Mouse (Mus musculus) frontal cortex, postnatal 14 days (tissue): ENCODE measurements around the gene Gpr158.
"Not testable (repeated sequence)": the region's sequence is repeated elsewhere in the genome, so short reads cannot be mapped to it uniquely, and the experiment has no call there.

Source experiments
- DNase-seq, 2 experiments: peaks; one replicate each; pipeline ENCODE4 v3.0.0; 2022; ENCODE audit warnings: low spot score in 2 of 2

Gpr158 gene

DNA sequence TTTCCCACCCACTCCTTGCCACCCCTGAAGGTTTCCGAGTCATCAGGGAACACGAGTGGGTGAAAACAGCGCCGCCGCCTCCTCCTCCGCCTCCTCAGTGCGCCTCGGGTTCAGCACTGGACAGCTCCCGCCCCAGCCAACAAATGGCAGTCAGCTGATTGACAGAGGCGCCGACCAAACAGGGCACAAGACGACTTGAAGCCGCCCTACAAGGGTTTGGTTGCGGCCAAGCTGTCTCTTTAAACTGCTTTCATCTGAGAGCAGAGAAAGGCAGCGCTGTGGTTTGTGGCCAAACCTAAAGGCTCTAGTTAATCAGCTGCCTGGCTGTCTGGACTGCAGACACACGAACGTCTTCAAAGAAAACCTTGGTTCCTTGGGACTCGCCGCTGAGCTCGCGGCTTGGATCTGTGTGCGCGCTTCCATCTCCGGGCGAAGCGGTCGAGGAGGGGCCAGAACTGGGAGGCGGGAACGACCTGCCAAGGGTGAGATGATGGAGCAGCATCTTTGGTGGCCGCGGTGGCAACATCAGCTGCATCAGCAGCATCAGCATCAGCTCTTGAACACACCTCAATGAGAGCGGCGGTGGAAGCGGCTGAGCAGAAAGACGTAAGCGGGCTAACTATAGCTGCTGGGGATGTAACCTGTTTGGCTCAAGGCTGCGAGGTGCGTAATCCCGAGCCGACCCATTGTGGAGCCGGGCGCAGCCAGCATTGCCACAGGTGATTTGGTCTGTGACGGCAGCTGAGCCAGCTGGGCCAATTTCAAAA is at the start of gene Gpr158:
Gene Gpr158, plus strand, starts transcription at position 198 of the 767 bp plus-strand sequence.
- DNase-seq: peak; percentile 85 to 87

DNA sequence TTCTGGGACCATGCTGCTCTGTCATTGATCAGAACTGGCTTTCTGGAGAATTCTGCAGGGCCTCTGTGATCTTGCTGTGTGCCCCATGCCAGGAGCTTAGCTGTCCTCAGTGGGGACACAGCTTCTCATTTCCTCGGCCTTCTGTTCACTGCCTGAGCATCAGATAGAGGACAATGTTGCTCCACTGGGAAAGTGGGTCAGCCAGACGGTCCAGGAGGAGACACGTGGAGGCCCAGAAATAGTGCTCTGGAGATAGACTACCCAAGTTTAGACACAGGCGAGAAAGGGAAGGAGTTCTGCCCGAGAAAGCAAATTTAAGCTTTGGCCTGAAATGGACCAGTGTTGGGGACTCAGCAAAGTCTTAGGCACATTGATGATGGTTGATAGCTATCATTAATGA is 23.5 kb upstream of the Gpr158 start:
- DNase-seq: peak in 1 of 2 experiments; percentile 12

DNA sequence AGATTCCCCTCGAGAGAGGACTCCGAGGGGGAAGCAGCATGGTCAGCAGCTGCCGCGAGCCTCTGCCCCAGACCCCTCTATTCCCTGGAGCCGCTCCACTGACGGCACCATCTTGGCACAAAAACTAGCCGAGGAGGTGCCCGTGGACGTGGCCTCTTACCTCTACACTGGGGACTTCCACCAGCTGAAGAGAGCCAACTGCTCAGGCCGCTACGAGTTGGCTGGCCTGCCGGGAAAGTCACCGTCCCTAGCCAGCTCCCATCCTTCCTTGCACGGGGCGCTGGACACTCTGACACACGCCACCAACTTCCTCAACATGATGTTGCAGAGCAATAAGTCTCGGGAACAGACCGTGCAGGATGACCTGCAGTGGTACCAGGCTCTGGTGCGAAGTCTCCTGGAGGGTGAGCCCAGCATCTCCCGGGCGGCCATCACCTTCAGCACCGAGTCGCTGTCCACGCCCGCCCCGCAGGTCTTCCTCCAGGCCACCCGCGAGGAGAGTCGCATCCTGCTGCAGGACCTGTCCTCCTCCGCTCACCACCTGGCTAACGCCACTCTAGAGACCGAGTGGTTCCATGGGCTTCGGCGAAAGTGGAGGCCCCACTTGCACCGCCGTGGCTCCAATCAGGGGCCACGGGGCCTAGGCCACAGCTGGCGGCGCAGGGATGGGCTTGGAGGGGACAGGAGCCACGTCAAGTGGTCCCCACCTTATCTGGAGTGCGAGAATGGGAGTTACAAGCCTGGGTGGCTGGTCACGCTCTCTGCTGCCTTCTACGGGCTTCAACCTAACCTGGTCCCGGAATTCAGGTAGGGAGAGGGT is 1.2 kb downstream of the Gpr158 start:
- peak in 1 of 2 experiments; percentile 12 for DNase-seq

DNA sequence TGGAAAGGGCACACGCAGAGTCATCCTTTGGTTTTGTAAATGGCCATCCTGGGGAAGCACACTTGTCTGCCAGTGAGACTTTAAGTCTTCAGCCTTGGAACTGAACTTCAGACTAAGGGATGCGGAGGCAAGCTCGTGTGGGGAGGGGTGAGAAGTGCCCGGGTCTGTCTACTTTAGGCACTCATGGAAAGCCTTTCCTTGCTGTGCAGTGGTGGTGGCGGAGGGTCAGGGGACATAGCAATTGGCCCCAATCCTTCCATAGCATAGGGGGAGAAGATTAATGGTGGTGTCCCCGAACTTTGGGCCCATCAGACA is 1.8 kb downstream of the Gpr158 start:
- no peak for DNase-seq

DNA sequence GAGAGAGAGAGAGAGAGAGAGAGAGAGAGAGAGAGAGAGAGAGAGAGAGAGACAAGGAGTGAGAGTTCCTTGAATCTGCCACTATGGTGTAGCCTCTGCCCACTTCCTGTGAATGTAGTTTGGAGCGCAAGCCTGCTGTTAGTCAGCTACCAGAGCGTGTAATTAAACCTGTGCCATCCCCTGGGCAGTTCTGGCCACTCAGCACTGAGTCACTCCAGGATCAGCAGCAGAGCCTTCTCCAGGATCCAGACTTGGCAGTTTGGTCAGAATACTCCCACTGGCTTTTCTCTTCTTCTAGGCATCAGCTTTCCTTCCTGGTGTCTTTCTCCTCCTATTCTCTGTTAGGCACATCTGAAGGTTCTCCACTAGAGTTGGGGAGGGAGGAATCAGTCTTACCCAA is 2.2 kb downstream of the Gpr158 start:
- DNase-seq: peak in 1 of 2 experiments; percentile 10

GRCm38 (mm10) chr2:21379516-21379915 is 12.2 kb downstream of the Gpr158 start:
- DNase-seq: no peak

DNA sequence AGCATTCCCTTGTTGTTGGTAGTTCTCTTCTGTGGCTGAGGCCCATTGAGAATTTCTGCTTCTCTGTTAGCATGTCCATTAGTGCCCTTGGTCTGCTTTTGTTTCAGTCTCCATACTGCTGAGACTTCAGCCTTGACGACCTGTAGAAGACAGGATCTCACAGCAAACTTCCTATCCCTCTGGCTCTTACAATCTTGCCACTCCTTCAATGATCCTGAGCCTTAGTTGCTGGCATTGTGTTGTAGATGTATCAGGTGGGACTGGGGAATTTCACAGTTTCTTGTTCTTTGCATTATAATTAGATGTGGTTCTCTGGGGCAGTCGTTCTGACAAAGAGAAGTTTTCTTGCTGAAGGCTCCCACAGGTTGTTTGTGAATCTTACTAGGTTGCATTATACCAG is 25.4 kb downstream of the Gpr158 start:
- no peak for DNase-seq

DNA sequence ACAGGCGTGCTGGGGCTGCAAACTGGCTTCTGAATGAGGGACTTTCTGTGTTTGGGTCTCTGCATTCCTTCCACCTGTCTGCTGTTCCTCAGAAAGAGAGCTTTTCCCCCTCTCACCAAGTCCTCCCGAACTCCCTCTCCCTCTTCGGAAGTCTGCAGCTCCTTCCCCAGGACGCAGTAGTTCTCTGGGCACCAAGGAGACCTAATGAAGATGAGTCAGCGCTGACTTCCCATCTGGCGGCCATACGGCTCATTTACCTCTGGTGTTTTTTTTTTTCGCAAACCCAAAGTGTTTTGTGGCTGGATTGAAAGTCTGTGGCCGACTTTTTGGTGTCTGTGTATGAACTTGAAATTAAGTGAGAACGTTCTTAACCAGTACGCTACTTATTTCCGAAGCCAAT is 30.0 kb downstream of the Gpr158 start:
- DNase-seq: no peak

GRCm38 (mm10) chr2:21399657-21400056 is 32.3 kb downstream of the Gpr158 start:
- DNase-seq: no peak

DNA sequence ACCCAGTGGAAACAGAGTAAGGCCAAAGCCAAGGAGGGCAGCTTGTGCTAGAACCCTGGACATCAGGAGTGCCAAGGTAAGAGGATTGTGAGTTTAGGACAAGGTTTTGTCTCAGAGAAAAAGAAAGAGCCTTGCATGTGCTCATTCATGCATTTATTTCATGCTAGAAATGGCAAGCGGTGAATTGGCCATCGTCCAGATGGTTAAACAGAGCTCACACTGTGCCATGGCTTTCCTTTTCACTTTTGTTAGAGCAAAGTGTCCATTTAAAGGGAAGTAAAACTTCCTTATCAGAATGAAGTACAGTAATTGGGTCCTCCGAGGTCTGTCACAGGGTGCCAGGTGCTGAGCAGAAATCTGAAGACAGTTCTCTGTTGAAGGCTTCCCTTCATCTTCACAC is 38.3 kb downstream of the Gpr158 start:
- DNase-seq: no peak

- no peak for DNase-seq
Observed at GRCm38 (mm10) chr2:21407443-21407985, 40.2 kb downstream of the Gpr158 start.

GRCm38 (mm10) chr2:21408821-21409220 is 41.5 kb downstream of the Gpr158 start:
- no peak for DNase-seq

GRCm38 (mm10) chr2:21430288-21430687 is 62.9 kb downstream of the Gpr158 start:
- DNase-seq: no peak

DNA sequence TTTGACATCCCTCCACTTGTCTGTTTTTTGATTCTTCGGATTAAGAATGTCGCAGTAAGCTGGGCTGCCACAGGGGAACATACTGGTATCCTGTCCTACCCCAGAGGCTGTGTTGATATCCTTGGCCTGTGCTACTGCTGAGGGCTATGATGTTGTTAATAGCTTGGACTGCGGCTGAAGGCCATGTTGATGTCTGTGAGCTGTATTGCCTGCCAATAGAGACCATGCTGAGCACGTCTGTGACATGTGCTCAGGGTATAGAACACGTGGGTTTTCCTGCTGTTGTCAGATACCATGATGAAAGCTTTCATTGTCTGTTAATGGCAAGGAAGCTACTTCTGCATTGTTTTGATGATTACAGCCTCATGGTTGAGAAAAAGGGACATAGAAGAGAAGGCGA is 63.8 kb downstream of the Gpr158 start:
- no peak for DNase-seq

- DNase-seq: no peak
Observed at GRCm38 (mm10) chr2:21439626-21440025, 72.3 kb downstream of the Gpr158 start.

GRCm38 (mm10) chr2:21460606-21461005 is 93.3 kb downstream of the Gpr158 start:
- DNase-seq: not testable (repeated sequence)

- DNase-seq: no peak
Observed at GRCm38 (mm10) chr2:21474957-21475356, 107.6 kb downstream of the Gpr158 start.

GRCm38 (mm10) chr2:21496881-21497280 is 129.5 kb downstream of the Gpr158 start:
- DNase-seq: no peak

DNA sequence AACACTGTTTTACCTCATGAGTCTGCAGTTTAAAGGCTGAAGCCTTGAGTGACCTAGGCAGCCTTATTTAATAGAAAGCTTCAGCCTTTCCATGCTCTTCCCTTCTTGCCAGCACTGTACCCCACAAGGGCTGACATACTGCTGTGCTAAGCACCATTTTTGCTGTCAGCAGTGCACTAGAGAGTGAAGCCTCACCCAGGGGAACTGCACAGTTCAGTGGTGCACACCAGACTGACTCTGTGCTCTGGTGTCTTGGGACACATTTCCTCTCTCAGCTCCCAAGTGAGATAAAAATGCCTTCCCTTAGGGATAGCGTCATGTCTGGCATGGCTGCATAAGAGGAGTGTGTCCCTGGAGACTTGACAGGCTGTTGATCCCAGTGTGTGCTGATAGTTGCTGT is 130.6 kb downstream of the Gpr158 start:
- DNase-seq: no peak

DNA sequence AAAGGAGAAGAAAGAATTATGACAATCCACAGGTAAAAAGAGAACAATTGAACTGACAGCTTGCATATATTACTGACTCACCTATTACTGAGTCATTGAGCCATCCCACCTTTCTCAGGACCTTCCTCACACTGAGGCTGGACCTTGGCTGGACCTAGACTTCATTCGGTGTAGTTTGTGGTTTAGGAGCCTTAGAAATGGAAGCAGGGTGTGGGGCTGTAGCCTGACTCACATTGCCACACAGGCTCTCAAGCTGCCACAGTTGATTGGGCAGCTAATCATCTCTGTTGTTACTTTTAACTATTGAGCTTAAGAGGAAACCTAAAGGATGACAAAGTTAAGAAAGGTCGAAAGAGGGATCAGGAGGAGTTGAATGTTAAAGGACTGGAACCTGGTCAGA is 132.1 kb downstream of the Gpr158 start:
- no peak for DNase-seq

DNA sequence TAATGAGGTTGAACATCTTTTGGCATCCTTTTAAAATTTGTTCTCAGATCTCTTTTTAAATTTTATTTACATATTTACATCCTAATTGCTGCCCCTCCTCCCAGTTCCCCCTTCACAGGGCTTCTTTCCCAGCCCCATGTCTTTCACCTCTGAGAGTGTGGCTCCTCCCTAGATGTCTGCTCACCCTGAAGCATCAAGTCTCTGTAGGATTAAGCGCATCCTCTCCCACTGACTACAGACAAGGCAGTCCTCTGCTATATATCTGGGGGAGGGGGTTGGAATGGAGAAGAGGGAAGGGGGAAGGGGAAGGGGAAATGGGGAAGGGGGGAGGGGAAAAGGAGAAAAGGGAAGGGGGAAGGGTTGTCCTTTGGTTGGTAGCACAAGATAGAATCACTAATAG is 140.1 kb downstream of the Gpr158 start:
- no peak for DNase-seq

DNA sequence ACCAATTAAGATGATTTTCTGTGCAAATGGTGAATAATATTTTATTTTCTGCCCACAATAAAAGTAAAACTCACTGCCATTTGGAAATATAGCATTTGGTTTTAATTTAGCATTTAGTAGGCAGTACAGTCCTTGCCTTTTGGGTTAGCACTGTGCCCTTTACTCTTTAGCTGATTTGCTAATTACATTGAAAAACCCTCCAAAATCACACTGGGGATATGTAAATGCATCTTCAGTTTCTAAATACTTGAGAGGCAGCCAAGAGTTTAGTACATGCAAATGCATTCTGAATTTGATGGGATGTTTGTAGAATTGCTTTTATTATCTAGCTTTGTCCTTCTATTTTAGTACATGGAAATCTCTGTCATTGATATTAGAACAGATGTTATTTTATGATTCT is 163.4 kb downstream of the Gpr158 start:
- DNase-seq: no peak

DNA sequence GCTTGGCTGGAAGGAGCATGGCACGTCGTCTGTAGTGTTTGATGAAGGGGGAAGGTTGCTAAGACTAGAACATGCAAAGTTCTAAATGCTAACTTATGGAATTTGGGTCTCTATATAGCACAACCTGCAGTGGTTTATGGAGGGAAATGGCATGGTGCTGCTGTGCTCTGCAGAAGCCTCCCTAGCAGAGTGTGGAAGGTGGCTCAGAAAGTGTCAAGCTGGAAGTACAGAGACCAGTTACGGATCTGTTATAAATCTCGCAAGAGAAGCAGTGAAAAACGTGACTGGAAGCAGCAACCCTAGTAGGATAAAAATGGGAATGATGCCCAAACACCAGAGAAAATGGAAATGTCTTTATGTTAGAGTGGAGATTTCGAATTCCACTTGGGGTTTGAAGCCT is 251.8 kb downstream of the Gpr158 start:
- no peak for DNase-seq
